Mouse (Mus musculus): ENCODE measurements at regions not wholly inside any gene's neighbourhood (a gene's known extent, or its start where the extent isn't known, plus 50 kb on each side); places are given as distances from the start of the nearest gene placed in this dataset.

DNA sequence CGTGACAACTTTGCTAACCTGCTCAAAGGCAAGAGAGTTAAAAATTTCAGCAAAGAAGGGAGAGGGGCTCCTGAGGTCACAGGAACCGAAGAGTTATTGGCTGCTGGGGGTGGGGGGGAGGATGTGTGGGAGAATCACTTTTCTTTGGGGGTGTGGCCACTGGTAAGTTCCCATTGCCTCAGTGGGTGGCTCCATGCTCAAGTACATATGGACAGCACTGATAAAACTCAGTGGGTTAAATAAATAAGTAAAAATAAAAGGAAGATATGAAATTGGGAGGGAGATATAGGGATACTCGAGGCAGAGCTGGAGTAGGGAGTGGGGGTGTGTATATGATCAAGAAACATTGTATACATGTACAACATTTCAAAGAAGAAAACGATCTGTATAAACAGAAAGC is 61.2 kb upstream of the Tns3 start:
- H3K36me3 ChIP-seq: no peaks in the 10 kb centered on the region
- no peak overlapping the region for H3K9ac ChIP-seq
- WGBS: 75% methylated on average over 4 of the region's 4 CpGs
- ATAC-seq (ENCODE audit: low FRiP score, low read depth): no peak
- H3K4me2 ChIP-seq (replicated peaks): no peak overlapping the region
- H3K4me1 ChIP-seq: peaks cover 8% of the 10 kb centered on the region; the same call in 1 of the 2 replicates
- H3K9me3 ChIP-seq: no peaks in the 10 kb centered on the region
- no peaks in the 10 kb centered on the region for H3K27me3 ChIP-seq
- H3K27ac ChIP-seq: no peak overlapping the region
- H3K4me3 ChIP-seq: no peak overlapping the region

GRCm38 (mm10) chr11:8723102-8723640 is 58.8 kb upstream of the Tns3 start:
- H3K9ac ChIP-seq: no peak overlapping the region
- H3K4me3 ChIP-seq: no peak overlapping the region
- H3K4me1 ChIP-seq: peaks cover 8% of the 10 kb centered on the region; the same call in 1 of the 2 replicates
- no peak overlapping the region for H3K4me2 ChIP-seq (replicated peaks)
- no peaks in the 10 kb centered on the region for H3K9me3 ChIP-seq
- no peak overlapping the region for H3K27ac ChIP-seq
- 23% methylated on average over 5 of the region's 5 CpGs for WGBS
- no peaks in the 10 kb centered on the region for H3K36me3 ChIP-seq
- no peak for ATAC-seq (ENCODE audit: low FRiP score, low read depth)
- no peaks in the 10 kb centered on the region for H3K27me3 ChIP-seq

- no peaks in the 10 kb centered on the region for H3K36me3 ChIP-seq
- H3K4me1 ChIP-seq: peaks cover 21% of the 10 kb centered on the region
- no peak overlapping the region for H3K4me2 ChIP-seq (replicated peaks)
- H3K9me3 ChIP-seq: no peaks in the 10 kb centered on the region
- no peaks in the 10 kb centered on the region for H3K27me3 ChIP-seq
- H3K27ac ChIP-seq: no peak overlapping the region
- ATAC-seq (ENCODE audit: low FRiP score, low read depth): no peak
- no peak overlapping the region for H3K4me3 ChIP-seq
- H3K9ac ChIP-seq: no peak overlapping the region
- 84% methylated on average over 11 of the region's 11 CpGs for WGBS
These were observed 55.1 kb upstream of the Tns3 start for GRCm38 (mm10) chr11:8719211-8719966.

- Histone ChIP-seq H3K4me1 (peaks cover 13% of the 10 kb centered on the region), H3K27me3 (no peaks in the 10 kb centered on the region), H3K9me3 (no peaks in the 10 kb centered on the region), H3K9ac (no peak overlapping the region), H3K4me3 (no peak overlapping the region), H3K36me3 (no peaks in the 10 kb centered on the region), H3K4me2 (replicated peaks) (no peak overlapping the region), H3K27ac (no peak overlapping the region)
- no peak for ATAC-seq (ENCODE audit: low FRiP score, low read depth)
- 92% methylated on average over 3 of the region's 3 CpGs for WGBS
These were observed 53.4 kb upstream of the Tns3 start for GRCm38 (mm10) chr11:8717774-8718173.

DNA sequence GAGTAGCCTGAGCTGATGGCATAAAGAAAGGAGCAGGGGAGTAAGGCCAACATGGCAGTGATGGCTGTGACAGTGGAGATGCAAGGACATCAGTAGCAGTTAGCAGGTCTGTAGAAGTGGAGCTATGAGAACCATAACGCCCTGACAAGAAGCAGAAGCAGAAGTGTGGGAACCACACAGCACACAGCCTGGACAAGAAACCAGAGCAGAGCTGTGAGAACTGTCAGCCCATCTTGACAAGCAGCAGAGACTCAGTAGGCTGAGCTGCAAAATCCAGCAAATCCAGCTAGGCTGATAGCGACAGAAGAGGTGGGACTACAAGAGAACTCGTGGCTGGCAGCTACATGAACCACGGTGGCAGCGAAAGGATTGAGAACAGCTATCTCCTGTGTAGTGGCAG is 52.5 kb upstream of the Tns3 start:
- Histone ChIP-seq H3K27ac (no peak overlapping the region), H3K4me3 (no peak overlapping the region), H3K27me3 (no peaks in the 10 kb centered on the region), H3K4me2 (replicated peaks) (no peak overlapping the region), H3K4me1 (peaks cover 13% of the 10 kb centered on the region), H3K36me3 (no peaks in the 10 kb centered on the region), H3K9me3 (no peaks in the 10 kb centered on the region), H3K9ac (no peak overlapping the region)
- no peak for ATAC-seq (ENCODE audit: low FRiP score, low read depth)
- WGBS: 70% methylated on average over 5 of the region's 5 CpGs

GRCm38 (mm10) chr11:8715775-8716174 is 51.4 kb upstream of the Tns3 start:
- Histone ChIP-seq H3K9me3 (no peaks in the 10 kb centered on the region), H3K27ac (peak overlapping the region; percentile 10; the same call in 1 of the 2 replicates), H3K36me3 (no peaks in the 10 kb centered on the region), H3K4me3 (no peak overlapping the region), H3K4me2 (replicated peaks) (no peak overlapping the region), H3K4me1 (peaks cover 18% of the 10 kb centered on the region), H3K27me3 (no peaks in the 10 kb centered on the region), H3K9ac (no peak overlapping the region)
- ATAC-seq (ENCODE audit: low FRiP score, low read depth): no peak
- 73% methylated on average over 2 of the region's 2 CpGs for WGBS

Data from limb, embryonic 13.5 days (tissue).